Mouse (Mus musculus): Measurements from ENCODE around the gene Zfp579. TPM values are rescaled to one million over a fixed set of nuclear protein-coding genes. Genes with fewer than 3 reads are reported as not detected.
A peak's percentile ranks its signal among the peaks of the same experiment; 100 is the strongest.
"Not testable (repeated sequence)": the region's sequence is repeated elsewhere in the genome, so short reads cannot be mapped to it uniquely, and the experiment has no call there.

Gene Zfp579
- polyA plus RNA-seq, 1 experiment = 0.15 TPM

DNA sequence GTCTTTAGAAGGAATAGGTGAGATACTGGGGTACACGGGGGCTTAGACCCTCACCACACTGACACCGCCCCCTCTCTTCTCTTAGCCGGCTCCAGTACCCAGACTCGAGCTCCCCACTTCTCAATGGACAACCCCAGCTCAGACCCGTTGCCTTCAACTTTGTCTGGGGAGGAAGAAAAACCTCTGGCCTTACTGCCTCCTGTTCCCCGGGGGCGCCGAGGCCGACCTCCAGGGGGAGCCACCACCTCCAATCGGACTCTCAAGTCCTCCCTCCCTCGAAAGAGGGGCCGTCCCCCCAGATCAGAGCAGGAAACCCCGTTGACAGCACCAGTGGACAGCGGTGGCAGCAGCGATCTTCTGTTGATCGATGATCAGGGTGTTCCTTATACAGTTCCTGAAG is 21.4 kb upstream of the Zfp579 start:
- Histone ChIP-seq H3K9me3 (ENCODE audit: control insufficient read depth, low read length) (peaks cover 12% of the 10 kb centered on the region), H3K36me3 (ENCODE audit: control insufficient read depth) (peaks cover 30% of the 10 kb centered on the region), H3K4me1 (ENCODE audit: control insufficient read depth) (peaks cover 75% of the 10 kb centered on the region)

GRCm38 (mm10) chr7:5016920-5017319 is 21.0 kb upstream of the Zfp579 start:
- TF ChIP-seq TAL1 (IDR thresholded peaks at IDR 0.05; ENCODE audit: low read length) (no peak), GATA1 (IDR thresholded peaks at IDR 0.05; ENCODE audit: low read length) (no peak)
- H3K9me3 ChIP-seq (ENCODE audit: control insufficient read depth, low read length) = peaks cover 12% of the 10 kb centered on the region
- peaks cover 30% of the 10 kb centered on the region for H3K36me3 ChIP-seq (ENCODE audit: control insufficient read depth)
- peaks cover 72% of the 10 kb centered on the region for H3K4me1 ChIP-seq (ENCODE audit: control insufficient read depth)
- no peak overlapping the region for H3K4me3 ChIP-seq (replicated peaks)
- H3K27me3 ChIP-seq (ENCODE audit: control insufficient read depth) = no peaks in the 10 kb centered on the region

More for the DNA sequence above, 21.4 kb upstream of the Zfp579 start:
- H3K27me3 ChIP-seq (ENCODE audit: control insufficient read depth) = no peaks in the 10 kb centered on the region
- no peak overlapping the region for H3K4me3 ChIP-seq (replicated peaks)
- no peak for TF ChIP-seq TAL1 (IDR thresholded peaks at IDR 0.05; ENCODE audit: low read length)

DNA sequence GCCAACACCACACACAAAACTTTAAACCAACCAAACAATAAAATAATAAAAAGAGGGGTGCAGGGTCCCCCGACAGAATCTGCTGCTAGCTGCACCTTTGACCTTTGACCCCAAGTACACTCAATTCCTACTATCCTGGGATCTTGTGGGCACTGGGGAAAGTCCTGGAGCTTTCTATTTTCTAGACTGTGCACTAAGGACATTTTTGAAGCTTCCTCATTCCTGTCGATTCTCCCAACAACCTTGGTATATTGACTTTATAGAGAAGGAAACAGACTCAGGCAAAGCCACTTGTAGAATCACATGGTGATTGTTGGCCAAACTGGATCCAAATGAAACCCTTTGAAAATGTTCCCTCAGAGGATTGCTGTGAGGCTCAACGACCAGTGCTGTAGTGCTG is 20.1 kb upstream of the Zfp579 start:
- TF ChIP-seq TAL1 (IDR thresholded peaks at IDR 0.05; ENCODE audit: low read length) = no peak
- no peak for TF ChIP-seq GATA1 (IDR thresholded peaks at IDR 0.05; ENCODE audit: low read length)
- Histone ChIP-seq H3K4me1 (ENCODE audit: control insufficient read depth) (peaks cover 67% of the 10 kb centered on the region), H3K9me3 (ENCODE audit: control insufficient read depth, low read length) (peaks cover 12% of the 10 kb centered on the region), H3K4me3 (replicated peaks) (peak overlapping the region; percentile 91), H3K27me3 (ENCODE audit: control insufficient read depth) (no peaks in the 10 kb centered on the region), H3K36me3 (ENCODE audit: control insufficient read depth) (peaks cover 39% of the 10 kb centered on the region)

- Histone ChIP-seq H3K4me3 (replicated peaks) (peak within 1 kb of the TSS; percentile 91), H3K36me3 (ENCODE audit: control insufficient read depth) (peaks cover 46% of the 10 kb centered on the region), H3K4me1 (ENCODE audit: control insufficient read depth) (peaks cover 62% of the 10 kb centered on the region), H3K27me3 (ENCODE audit: control insufficient read depth) (no peaks in the 10 kb centered on the region), H3K9me3 (ENCODE audit: control insufficient read depth, low read length) (peaks cover 12% of the 10 kb centered on the region)
- TF ChIP-seq TAL1 (IDR thresholded peaks at IDR 0.05; ENCODE audit: low read length) = no peak
- no peak for TF ChIP-seq GATA1 (IDR thresholded peaks at IDR 0.05; ENCODE audit: low read length)
Observed at GRCm38 (mm10) chr7:5015118-5016001, 19.4 kb upstream of the Zfp579 start, which contains the start of gene Gm44973. Gm44973 (plus strand) TSS chr7:5015496.

GRCm38 (mm10) chr7:5014251-5015117 is 18.5 kb upstream of the Zfp579 start, which contains the start of the genes Zfp524 and Fiz1:
Zfp524 (plus strand) TSS chr7:5014415.
Fiz1 (minus strand) TSS chr7:5014697.
- no peaks in the 10 kb centered on the region for H3K27me3 ChIP-seq (ENCODE audit: control insufficient read depth)
- peaks cover 12% of the 10 kb centered on the region for H3K9me3 ChIP-seq (ENCODE audit: control insufficient read depth, low read length)
- peak within 1 kb of the TSS; percentile 91 for H3K4me3 ChIP-seq (replicated peaks)
- TF ChIP-seq GATA1 (IDR thresholded peaks at IDR 0.05; ENCODE audit: low read length) = no peak
- no peak for TF ChIP-seq TAL1 (IDR thresholded peaks at IDR 0.05; ENCODE audit: low read length)
- peaks cover 55% of the 10 kb centered on the region for H3K36me3 ChIP-seq (ENCODE audit: control insufficient read depth)
- peaks cover 58% of the 10 kb centered on the region for H3K4me1 ChIP-seq (ENCODE audit: control insufficient read depth)

- Histone ChIP-seq H3K27me3 (ENCODE audit: control insufficient read depth) (no peaks in the 10 kb centered on the region), H3K36me3 (ENCODE audit: control insufficient read depth) (peaks cover 65% of the 10 kb centered on the region), H3K9me3 (ENCODE audit: control insufficient read depth, low read length) (peaks cover 21% of the 10 kb centered on the region), H3K4me3 (replicated peaks) (peak overlapping the region; percentile 22), H3K4me1 (ENCODE audit: control insufficient read depth) (peaks cover 42% of the 10 kb centered on the region)
- no peak for TF ChIP-seq GATA1 (IDR thresholded peaks at IDR 0.05; ENCODE audit: low read length)
- TF ChIP-seq TAL1 (IDR thresholded peaks at IDR 0.05; ENCODE audit: low read length) = no peak
Observed at GRCm38 (mm10) chr7:5012681-5013513, 16.9 kb upstream of the Zfp579 start.

DNA sequence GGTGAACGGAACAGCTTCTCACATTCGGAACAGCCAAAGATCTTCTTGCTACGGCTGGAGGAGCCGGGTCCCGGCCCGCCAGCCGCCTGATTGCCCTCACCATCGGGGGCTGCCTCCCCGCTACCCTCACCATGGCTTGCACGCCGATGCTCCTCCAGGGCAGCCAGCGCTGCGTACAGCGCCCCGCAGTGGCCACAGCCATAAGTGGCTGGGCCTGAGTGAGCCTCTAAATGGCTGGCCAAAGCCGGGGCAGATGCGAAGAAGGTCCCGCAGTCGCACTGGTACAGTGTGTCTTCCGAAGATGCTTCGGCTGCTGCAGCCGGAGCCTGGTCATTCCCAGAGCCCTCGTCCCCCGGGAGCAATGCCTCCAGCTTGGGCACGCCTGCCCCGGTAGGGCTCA is 12.3 kb upstream of the Zfp579 start:
- Histone ChIP-seq H3K27me3 (ENCODE audit: control insufficient read depth) (no peaks in the 10 kb centered on the region), H3K9me3 (ENCODE audit: control insufficient read depth, low read length) (peaks cover 11% of the 10 kb centered on the region), H3K36me3 (ENCODE audit: control insufficient read depth) (peaks cover 70% of the 10 kb centered on the region), H3K4me1 (ENCODE audit: control insufficient read depth) (peaks cover 11% of the 10 kb centered on the region), H3K4me3 (replicated peaks) (no peak overlapping the region)
- TF ChIP-seq GATA1 (IDR thresholded peaks at IDR 0.05; ENCODE audit: low read length) (no peak), TAL1 (IDR thresholded peaks at IDR 0.05; ENCODE audit: low read length) (no peak)

DNA sequence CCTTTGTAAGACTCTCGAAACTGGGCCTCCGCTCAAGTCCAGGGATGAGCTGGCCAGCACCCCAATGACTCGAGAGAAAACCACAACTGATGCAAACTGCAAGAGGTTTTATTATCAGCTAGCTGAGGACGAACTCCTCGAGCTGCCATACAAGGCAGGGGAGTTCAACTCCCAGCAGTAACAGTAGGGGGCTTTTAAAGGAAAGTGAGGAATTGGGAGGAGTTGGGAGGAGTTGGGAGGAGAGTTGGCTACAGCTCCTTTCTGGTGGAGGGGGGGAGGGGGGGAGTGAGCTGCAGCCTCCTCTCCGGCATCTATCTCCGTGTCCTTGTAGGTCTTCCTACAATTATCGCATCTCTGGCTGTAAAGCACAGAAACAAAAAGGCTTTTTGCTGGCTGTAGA is 6.9 kb upstream of the Zfp579 start:
- Histone ChIP-seq H3K9me3 (ENCODE audit: control insufficient read depth, low read length) (peaks cover 10% of the 10 kb centered on the region), H3K36me3 (ENCODE audit: control insufficient read depth) (peaks cover 17% of the 10 kb centered on the region)
- H3K27me3 ChIP-seq (ENCODE audit: control insufficient read depth); H3K4me3 ChIP-seq (replicated peaks); H3K4me1 ChIP-seq (ENCODE audit: control insufficient read depth): not testable (repeated sequence)

Measured in erythroblast, embryonic 14.5 days (primary cell).